Mouse (Mus musculus) midbrain, embryonic 16.5 days (tissue): ENCODE measurements at regions not wholly inside any gene's neighbourhood (a gene's known extent, or its start where the extent isn't known, plus 50 kb on each side); places are given as distances from the start of the nearest gene placed in this dataset.

ENCODE experiments used
- ATAC-seq: fragments of 200-750 bp; cut with Nextera tagmentation; 2 replicates; pipeline ENCODE4 v1.8.0; 2017; ENCODE audit warnings: moderate TSS enrichment
- H3K27ac ChIP-seq: fragments of 300-500 bp; sonication (generic); 2 replicates; pipeline ENCODE4 v1.5.1; 2014; ENCODE audit warnings: mild to moderate bottlenecking, low read length, mixed read lengths
- H3K27me3 ChIP-seq: fragments of 300-500 bp; sonication (generic); 2 replicates; pipeline ENCODE4 v1.6.1; 2014; ENCODE audit warnings: low read depth, low read length, mixed read lengths; ENCODE audit not compliant: control insufficient read depth, insufficient read depth
- H3K36me3 ChIP-seq: fragments of 300-500 bp; sonication (generic); 2 replicates; pipeline ENCODE4 v1.6.1; 2014; ENCODE audit warnings: mild to moderate bottlenecking, low read length, moderate library complexity, mixed read lengths; ENCODE audit not compliant: control insufficient read depth, insufficient read depth
- H3K4me1 ChIP-seq: fragments of 300-500 bp; sonication (generic); 2 replicates; pipeline ENCODE4 v1.6.1; 2014; ENCODE audit warnings: mild to moderate bottlenecking, low read length, mixed read lengths; ENCODE audit not compliant: control insufficient read depth, insufficient read depth
- H3K4me2 ChIP-seq: fragments of 300-500 bp; sonication (generic); 2 replicates; pipeline ENCODE4 v1.6.1; 2014; ENCODE audit warnings: mild to moderate bottlenecking, low read length, mixed read lengths
- H3K4me3 ChIP-seq: fragments of 300-500 bp; sonication (generic); 2 replicates; pipeline ENCODE4 v1.5.1; 2014; ENCODE audit warnings: low read depth, mild to moderate bottlenecking, low read length, moderate library complexity, mixed read lengths
- H3K9ac ChIP-seq: fragments of 300-500 bp; sonication (generic); 2 replicates; pipeline ENCODE4 v1.6.1; 2014; ENCODE audit warnings: low read depth, low read length, mixed read lengths
- H3K9me3 ChIP-seq: fragments of 300-500 bp; sonication (generic); replicated peaks from 2 replicates; pipeline ENCODE4 v1.6.1; 2014; ENCODE audit warnings: mild to moderate bottlenecking, low read length, mixed read lengths; ENCODE audit not compliant: control insufficient read depth, poor library complexity, severe bottlenecking
- WGBS: fragments of 180-500 bp; shearing (Covaris S2); extraction: QIAGEN DNeasy Blood & Tissue Kit; methylation state at CpG from one replicate; pipeline ENCODE4 v1.1.7; 2014; 5-methylcytosine and 5-hydroxymethylcytosine counted together

DNA sequence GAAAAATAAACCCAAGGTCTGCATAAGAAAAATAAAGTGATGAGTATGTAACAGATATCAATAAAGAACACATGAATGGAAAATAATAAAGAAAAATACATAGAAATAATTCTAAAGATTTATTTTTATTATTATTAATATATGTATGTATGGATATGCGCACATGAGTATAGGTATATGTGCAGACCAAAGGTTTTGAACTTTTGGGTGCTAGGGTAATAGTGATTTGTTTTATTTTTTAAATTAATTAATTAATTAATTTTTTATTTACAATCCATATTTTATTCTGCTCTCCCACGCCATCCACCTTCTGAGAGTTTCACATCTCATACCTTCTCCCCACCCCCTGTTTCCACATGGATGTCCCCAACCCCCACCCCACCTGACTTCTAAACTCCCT, 105.8 kb upstream of the Gm5152 start:
- WGBS = 85% methylated on average over 2 of the region's 2 CpGs
- 0 out of 2 replicates have a peak, but pooled peaks cover 2% of the 10 kb centered on the region for H3K9me3 ChIP-seq
- H3K4me1 ChIP-seq = no peaks in the 10 kb centered on the region
- no peak overlapping the region for H3K4me3 ChIP-seq
- no peak for ATAC-seq
- H3K9ac ChIP-seq = no peak overlapping the region
- no peak overlapping the region for H3K4me2 ChIP-seq
- H3K36me3 ChIP-seq = no peaks in the 10 kb centered on the region
- no peak overlapping the region for H3K27ac ChIP-seq
- H3K27me3 ChIP-seq = no peaks in the 10 kb centered on the region

DNA sequence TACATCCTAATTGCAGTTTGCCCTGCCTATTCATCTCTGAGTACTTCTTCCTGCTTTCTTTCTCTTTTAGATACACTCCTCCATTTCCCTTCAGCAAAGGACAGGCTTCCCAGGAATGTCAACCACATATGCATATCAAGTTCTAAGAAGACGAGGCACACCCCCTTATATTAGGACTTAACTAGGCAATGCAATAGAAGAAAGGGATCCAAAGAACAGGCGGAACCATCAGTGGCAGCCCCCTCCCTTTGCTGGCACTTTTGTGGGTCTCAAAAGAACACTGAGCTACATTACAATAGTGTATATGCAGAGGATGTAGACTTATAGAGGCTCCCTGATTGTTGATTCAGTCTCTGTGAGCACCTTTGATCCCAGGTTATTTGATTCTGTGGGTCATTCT, 74.3 kb upstream of the Gm5152 start:
- ATAC-seq = no peak
- Histone ChIP-seq H3K4me3 (no peak overlapping the region), H3K9me3 (no peaks in the 10 kb centered on the region), H3K4me1 (no peaks in the 10 kb centered on the region), H3K36me3 (no peaks in the 10 kb centered on the region), H3K4me2 (no peak overlapping the region), H3K27ac (no peak overlapping the region), H3K9ac (no peak overlapping the region), H3K27me3 (no peaks in the 10 kb centered on the region)
- 69% methylated on average over 2 of the region's 2 CpGs for WGBS
